10 mouse cellular contexts compared by ENCODE assay signal in genomic region chr19:41629532-41629931, GRCm38 (mm10). TPM values are rescaled to one million over a fixed set of nuclear protein-coding genes. Genes with fewer than 3 reads are reported as not detected.
DNase-seq lines count a peak whose midpoint lies in the region; ATAC-seq and TF ChIP-seq lines count a peak whose summit lies in the region.
"Had no signal": no experiment of that assay in that cellular context is flagged by ENCODE, and none has a peak within 500 bp of the region (broad histone marks: within the 10 kb centered on the region; RNA-seq: fewer than 3 reads in every experiment).

No protein-coding gene starts in this region.

- TF ChIP-seq POLR2A in testis, adult 2 months (IDR thresholded peaks at IDR 0.05; ENCODE audit: control insufficient read depth, low read depth, low read length): no peak

- 0 out of 2 replicates have a peak, but pooled peaks cover 5% of the 10 kb centered on the region for H3K4me1 ChIP-seq in heart, embryonic 12.5 days (replicated peaks)
- no peaks in the 10 kb centered on the region for H3K4me1 ChIP-seq in ES-E14 (ENCODE audit: control insufficient read depth in 2 of 2, insufficient read depth in 2 of 2, low read length in 2 of 2, poor library complexity in 1 of 2)
- 0 out of 2 replicates have a peak, but pooled peaks cover 3% of the 10 kb centered on the region for H3K4me1 ChIP-seq in midbrain, embryonic 13.5 days (replicated peaks)
- H3K4me1 ChIP-seq in testis, adult 2 months (ENCODE audit: control insufficient read depth, insufficient read depth, low read length): no peaks in the 10 kb centered on the region
- H3K4me1 ChIP-seq: embryonic facial prominence, embryonic 13.5 days; lung, embryonic 15.5 days had no signal

- no peak overlapping the region for H3K4me2 ChIP-seq in heart, embryonic 12.5 days
- no peak overlapping the region for H3K4me2 ChIP-seq in midbrain, embryonic 13.5 days (replicated peaks)
- H3K4me2 ChIP-seq: embryonic facial prominence, embryonic 13.5 days; lung, embryonic 15.5 days had no signal

- H3K36me3 ChIP-seq in heart, embryonic 12.5 days: no peaks in the 10 kb centered on the region
- H3K36me3 ChIP-seq in ES-E14 (ENCODE audit: control insufficient read depth, insufficient read depth, low read length, poor library complexity, severe bottlenecking): no peaks in the 10 kb centered on the region
- peaks cover 29% of the 10 kb centered on the region for H3K36me3 ChIP-seq in midbrain, embryonic 13.5 days
- no peaks in the 10 kb centered on the region for H3K36me3 ChIP-seq in testis, adult 2 months (ENCODE audit: control insufficient read depth, insufficient read depth, low read length)
- H3K36me3 ChIP-seq: embryonic facial prominence, embryonic 13.5 days; lung, embryonic 15.5 days had no signal

- peaks cover 9% of the 10 kb centered on the region; the same call in 1 of the 2 replicates for H3K27me3 ChIP-seq in heart, embryonic 12.5 days (replicated peaks)
- no peaks in the 10 kb centered on the region for H3K27me3 ChIP-seq in midbrain, embryonic 13.5 days
- H3K27me3 ChIP-seq in testis, adult 2 months (ENCODE audit: control insufficient read depth, insufficient read depth, low read length): no peaks in the 10 kb centered on the region
- H3K27me3 ChIP-seq: lung, embryonic 15.5 days had no signal

- DNase-seq in heart, adult 8-10 months (ENCODE audit: low spot score): peak; percentile 48
- DNase-seq in ES-E14 (ENCODE audit: low read depth, low spot score): peak; percentile 63
- peak; percentile 39 for DNase-seq in cerebellum, adult 8-10 months
- DNase-seq in kidney, postnatal 36 days: peak; percentile 49 to 69

- WGBS in heart, embryonic 12.5 days: 38% methylated on average over 5 of the region's 5 CpGs
- 44% methylated on average over 5 of the region's 5 CpGs for WGBS in midbrain, embryonic 13.5 days

- H3K27ac ChIP-seq in heart, embryonic 12.5 days (ENCODE audit: poor library complexity, severe bottlenecking): no peak overlapping the region
- no peak overlapping the region for H3K27ac ChIP-seq in ES-E14 (ENCODE audit: insufficient read depth, low read depth, low read length, poor library complexity, severe bottlenecking)
- H3K27ac ChIP-seq in midbrain, embryonic 13.5 days: no peak overlapping the region
- no peak overlapping the region for H3K27ac ChIP-seq in testis, adult 2 months (ENCODE audit: control insufficient read depth, insufficient read depth, low read depth, low read length)
- H3K27ac ChIP-seq: embryonic facial prominence, embryonic 13.5 days; lung, embryonic 15.5 days had no signal

- H3K4me3 ChIP-seq in heart, embryonic 12.5 days: no peak overlapping the region
- no peak overlapping the region for H3K4me3 ChIP-seq in ES-E14 (ENCODE audit: insufficient read depth in 1 of 2, low read depth in 1 of 2, low read length in 2 of 2, poor library complexity in 1 of 2, severe bottlenecking in 1 of 2)
- no peak overlapping the region for H3K4me3 ChIP-seq in midbrain, embryonic 13.5 days (replicated peaks)
- H3K4me3 ChIP-seq in testis, adult 2 months (ENCODE audit: control insufficient read depth, low read depth, low read length): no peak overlapping the region
- H3K4me3 ChIP-seq: embryonic facial prominence, embryonic 13.5 days; lung, embryonic 15.5 days had no signal

- H3K9me3 ChIP-seq in heart, embryonic 12.5 days (replicated peaks): no peaks in the 10 kb centered on the region
- H3K9me3 ChIP-seq in ES-E14 (ENCODE audit: control insufficient read depth, insufficient read depth, low read depth, low read length): no peaks in the 10 kb centered on the region
- H3K9me3 ChIP-seq in midbrain, embryonic 13.5 days: 0 out of 2 replicates have a peak, but pooled peaks cover 7% of the 10 kb centered on the region
- H3K9me3 ChIP-seq: lung, embryonic 15.5 days had no signal

- peak; percentile 60; the same call in 1 of the 2 replicates for TF ChIP-seq CTCF in testis, adult 2 months (IDR thresholded peaks at IDR 0.05; ENCODE audit: control insufficient read depth, insufficient read depth, insufficient replicate concordance, low read depth, low read length)

- H3K9ac ChIP-seq in heart, embryonic 12.5 days: no peak overlapping the region
- H3K9ac ChIP-seq in ES-E14 (ENCODE audit: insufficient read depth, low read depth, low read length, poor library complexity, severe bottlenecking): no peak overlapping the region
- no peak overlapping the region for H3K9ac ChIP-seq in midbrain, embryonic 13.5 days (replicated peaks)
- H3K9ac ChIP-seq: embryonic facial prominence, embryonic 13.5 days; lung, embryonic 15.5 days had no signal

- ATAC-seq in heart, embryonic 12.5 days (ENCODE audit: insufficient number of reproducible peaks, low FRiP score): no peak
- ATAC-seq in frontal cortex, adult (ENCODE audit: low TSS enrichment): peak; percentile 88
- ATAC-seq in midbrain, embryonic 13.5 days: peak; percentile 70

- in situ Hi-C loops in ES-E14 (cut with MboI; ENCODE audit: low sequenced_read_pairs in 2 of 2, unreplicated experiment in 2 of 2): loop anchor here (10.0 kb wide), 1 partner anchor 125 kb away; no protein-coding TSS in a partner anchor

TF ChIP-seq in ES-E14, 5 proteins besides CTCF, POLR2A, EP300 and RAD21:
- TF ChIP-seq CHD2 (IDR thresholded peaks at IDR 0.05; ENCODE audit: low read depth, low read length): no peak
- TF ChIP-seq ZC3H11A (IDR thresholded peaks at IDR 0.05; ENCODE audit: borderline replicate concordance, low read depth, low read length): 0 out of 2 replicates have a peak, but pooled peaks have one; percentile 45
TF ChIP-seq in ES-E14: peak in this region for 1.

RNA-seq across cellular contexts. Expression of gene Gm340, which starts 47.4 kb away (rescaled TPM):
- 10 to 100 TPM in 1 of 4 experiments, 1 to 10 TPM in 3; 8.0 to 11.6 (median 9.3) TPM for total RNA-seq in heart, adult 8-10 months (2022)
- 2.8 and 2.9 TPM in 2 replicates for polyA plus RNA-seq in heart, embryonic 12.5 days (2016; fragmentation: Nextera tagmentation; extraction: Ambion mirVana)
- 23.2 and 25.5 TPM in 2 replicates for total RNA-seq in ES-E14 (2012; rRNA removed)
- 2.8 and 3.5 TPM in 2 replicates for polyA plus RNA-seq in midbrain, embryonic 13.5 days (2015; fragmentation: Nextera tagmentation; extraction: Ambion mirVana)
- 0.70 and 1.0 TPM in 2 replicates for polyA plus RNA-seq in testis, adult 2 months (2012; rRNA removed)
